Mouse (Mus musculus) neural tube, embryonic 13.5 days (tissue): ENCODE results near the gene Hspa13. TPM values are rescaled to one million over a fixed set of nuclear protein-coding genes. Genes with fewer than 3 reads are reported as not detected.
A peak's percentile ranks its signal among the peaks of the same experiment; 100 is the strongest.

Experiments
- ATAC-seq: fragments of 200-750 bp; cut with Nextera tagmentation; 2 replicates; pipeline ENCODE4 v1.8.0; 2017; ENCODE audit warnings: low read depth, mild to moderate bottlenecking, moderate TSS enrichment, moderate library complexity
- H3K27ac ChIP-seq: fragments of 300-500 bp; sonication (generic); replicated peaks from 2 replicates; pipeline ENCODE4 v1.5.1; 2015; ENCODE audit warnings: moderate library complexity, mild to moderate bottlenecking, inconsistent platforms
- H3K27me3 ChIP-seq: fragments of 300-500 bp; sonication (generic); 2 replicates; pipeline ENCODE4 v1.6.1; 2015; ENCODE audit warnings: mild to moderate bottlenecking, inconsistent platforms
- H3K36me3 ChIP-seq: fragments of 300-500 bp; sonication (generic); 2 replicates; pipeline ENCODE4 v1.6.1; 2015; ENCODE audit warnings: mild to moderate bottlenecking, inconsistent platforms
- H3K4me1 ChIP-seq: fragments of 300-500 bp; sonication (generic); replicated peaks from 2 replicates; pipeline ENCODE4 v1.6.1; 2015; ENCODE audit warnings: inconsistent platforms
- H3K4me2 ChIP-seq: fragments of 300-500 bp; sonication (generic); 2 replicates; pipeline ENCODE4 v1.6.1; 2015; ENCODE audit warnings: inconsistent platforms, mild to moderate bottlenecking, moderate library complexity
- H3K4me3 ChIP-seq: fragments of 300-500 bp; sonication (generic); 2 replicates; pipeline ENCODE4 v1.5.1; 2015; ENCODE audit warnings: mild to moderate bottlenecking, inconsistent platforms
- H3K9ac ChIP-seq: fragments of 300-500 bp; sonication (generic); 2 replicates; pipeline ENCODE4 v1.6.1; 2015; ENCODE audit warnings: moderate library complexity, mild to moderate bottlenecking, inconsistent platforms
- H3K9me3 ChIP-seq: fragments of 300-500 bp; sonication (generic); 2 replicates; pipeline ENCODE4 v1.6.1; 2016; ENCODE audit warnings: inconsistent platforms
- WGBS: fragments of 180-500 bp; shearing (Covaris S2); methylation state at CpG from one replicate; pipeline ENCODE4 v1.1.7; 2015; 5-methylcytosine and 5-hydroxymethylcytosine counted together
- polyA plus RNA-seq: library from polyadenylated mRNA; unstranded; fragments of >200 nt; fragmentation: Nextera tagmentation; extraction: Ambion mirVana; gene quantifications from 2 replicates; pipeline ENCODE4 v1.2.1, GENCODE M21; 2015

The Hspa13 gene
- polyA plus RNA-seq: 32.5 and 35.9 TPM in 2 replicates

DNA sequence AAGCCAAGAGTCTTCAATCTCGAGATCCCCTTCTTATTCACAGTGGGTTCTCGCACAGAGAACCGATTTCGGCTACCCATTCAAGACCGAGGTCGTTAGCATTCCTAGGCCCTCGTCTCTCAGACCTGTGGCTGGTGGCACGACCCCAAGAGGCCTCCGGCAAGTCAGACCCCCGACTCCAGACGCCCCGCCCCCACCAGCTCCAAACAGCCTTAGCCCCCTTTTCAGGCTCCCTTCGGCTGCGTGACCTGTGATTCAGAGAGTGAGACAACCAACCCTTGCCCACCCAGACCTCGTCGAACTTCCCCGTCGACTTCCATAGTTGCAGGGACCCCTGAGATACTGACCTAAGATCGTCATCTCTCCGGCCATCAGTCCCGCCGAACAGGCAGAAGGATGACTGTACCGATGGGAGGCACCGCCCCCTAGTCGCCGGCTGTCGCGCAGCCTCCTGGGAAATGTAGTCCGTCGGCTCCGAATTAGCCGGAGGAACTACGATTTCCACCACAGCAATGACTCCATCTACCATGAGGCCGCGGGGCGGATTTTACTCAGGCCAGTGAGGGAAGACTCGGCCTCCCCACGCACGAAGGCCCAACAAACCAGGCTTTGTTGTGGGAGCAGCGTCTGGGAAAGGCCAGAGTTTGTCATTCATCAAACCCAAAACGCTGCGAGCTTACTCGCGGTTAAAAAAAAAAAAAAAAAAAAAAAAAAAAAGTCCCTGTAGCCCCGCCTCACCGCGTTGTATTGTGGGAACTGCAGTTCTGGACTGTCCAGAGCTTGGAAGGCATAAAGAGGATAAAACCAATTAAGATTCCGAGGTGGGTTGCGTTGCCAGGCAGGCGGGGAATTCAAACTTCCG lies at the start of gene Hspa13:
TSS of gene Hspa13 (minus strand) at position 717 of the 862 bp plus-strand sequence.
- Histone ChIP-seq H3K27me3 (no peaks in the 10 kb centered on the region), H3K36me3 (peaks cover 29% of the 10 kb centered on the region), H3K4me2 (peak within 1 kb of the TSS; percentile 67), H3K9ac (peak within 1 kb of the TSS; percentile 80), H3K9me3 (no peaks in the 10 kb centered on the region), H3K4me1 (peaks cover 26% of the 10 kb centered on the region), H3K4me3 (peak within 1 kb of the TSS; percentile 72), H3K27ac (peak within 1 kb of the TSS; percentile 80)
- WGBS: under 1% methylated on average over 51 of the region's 51 CpGs
- ATAC-seq: peak; percentile 99

DNA sequence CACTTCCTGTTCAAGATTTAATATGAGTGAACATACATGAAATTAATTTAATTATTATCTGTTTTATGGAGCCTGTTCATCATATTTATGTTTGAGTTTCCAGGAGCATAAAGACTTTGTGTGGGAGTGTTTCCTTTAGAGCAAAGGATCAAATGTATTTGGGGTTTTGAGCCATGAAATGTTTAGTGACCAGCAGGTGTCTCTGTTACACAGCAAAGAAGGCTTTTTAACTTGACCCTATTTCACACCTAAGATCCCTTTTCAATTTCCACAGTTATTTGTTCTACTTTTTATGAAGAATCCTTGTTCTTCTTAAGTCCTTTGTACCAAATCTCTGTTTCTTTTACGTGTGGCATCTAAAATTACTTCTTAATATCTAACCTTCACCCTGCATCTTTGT lies 12.4 kb upstream of the Hspa13 start:
- no peak overlapping the region for H3K4me3 ChIP-seq
- ATAC-seq: no peak
- H3K27ac ChIP-seq: no peak overlapping the region
- H3K36me3 ChIP-seq: no peaks in the 10 kb centered on the region
- H3K4me2 ChIP-seq: no peak overlapping the region
- WGBS: 43% methylated on average over 1 of the region's 1 CpGs
- no peaks in the 10 kb centered on the region for H3K27me3 ChIP-seq
- H3K4me1 ChIP-seq: no peaks in the 10 kb centered on the region
- H3K9me3 ChIP-seq: no peaks in the 10 kb centered on the region
- no peak overlapping the region for H3K9ac ChIP-seq

DNA sequence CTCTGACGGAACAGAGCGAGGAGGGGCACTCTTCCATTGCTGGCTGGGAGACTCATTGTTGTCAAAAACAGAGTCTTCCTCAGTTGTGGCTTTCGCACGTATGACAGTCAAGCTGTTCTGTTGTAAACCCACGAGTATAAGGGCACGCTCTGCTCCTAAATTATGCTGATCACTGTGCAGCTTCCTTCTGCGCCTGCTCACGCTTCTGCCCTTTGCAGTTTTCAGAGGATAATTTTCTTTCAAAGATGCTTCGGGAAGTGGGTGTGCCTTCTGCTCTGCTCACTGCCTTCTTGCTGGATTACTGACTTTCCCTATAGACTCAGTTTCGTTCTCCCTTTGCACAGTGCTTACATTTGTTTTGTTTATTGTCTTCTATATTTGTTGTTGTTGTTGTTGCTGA lies 6.3 kb upstream of the Hspa13 start:
- Histone ChIP-seq H3K36me3 (no peaks in the 10 kb centered on the region), H3K9me3 (no peaks in the 10 kb centered on the region), H3K27me3 (no peaks in the 10 kb centered on the region), H3K4me1 (no peaks in the 10 kb centered on the region), H3K27ac (no peak overlapping the region), H3K4me2 (no peak overlapping the region), H3K9ac (no peak overlapping the region), H3K4me3 (no peak overlapping the region)
- 88% methylated on average over 10 of the region's 10 CpGs for WGBS
- ATAC-seq: no peak

DNA sequence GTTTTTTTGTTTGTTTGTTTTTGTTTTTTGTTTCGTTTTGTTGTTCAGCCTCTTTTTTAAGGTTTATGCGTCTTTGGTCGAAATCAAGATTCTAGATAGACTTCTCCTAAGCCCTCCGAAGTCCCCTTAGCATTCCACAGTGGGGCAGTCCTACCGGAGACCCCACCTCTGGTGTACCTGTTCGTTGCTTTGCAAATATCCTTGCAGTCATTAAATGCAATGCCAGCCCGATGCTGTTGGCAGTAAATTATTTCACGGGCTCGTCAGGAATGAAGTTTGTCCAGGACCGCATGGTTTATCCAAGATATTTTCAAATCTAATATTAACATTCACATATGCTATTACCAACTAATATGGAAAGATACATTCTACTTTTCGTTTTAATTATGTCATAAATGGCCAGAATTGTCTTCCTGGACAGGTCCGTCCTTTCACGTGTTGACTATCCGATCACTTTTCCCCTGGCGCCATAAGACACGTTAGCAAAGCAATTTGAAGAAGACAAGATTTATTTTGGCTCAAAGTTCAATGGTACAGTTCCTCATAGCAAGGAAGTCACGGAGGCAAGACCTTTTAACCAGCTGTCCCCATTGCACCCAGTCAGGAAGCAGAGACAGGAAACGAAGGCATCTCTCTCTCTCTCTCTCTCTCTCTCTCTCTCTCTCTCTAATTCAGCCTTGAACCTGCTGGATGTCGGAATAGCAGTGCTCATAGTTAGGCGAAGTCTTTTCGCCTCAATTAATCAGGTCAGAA lies 522 bp upstream of the Hspa13 start:
- Histone ChIP-seq H3K9ac (peak overlapping the region; percentile 80), H3K9me3 (no peaks in the 10 kb centered on the region), H3K4me2 (peak overlapping the region; percentile 64), H3K27ac (peak overlapping the region; percentile 80; the same call in 1 of the 2 replicates), H3K36me3 (peaks cover 25% of the 10 kb centered on the region), H3K4me3 (peak overlapping the region; percentile 72), H3K4me1 (peaks cover 26% of the 10 kb centered on the region), H3K27me3 (no peaks in the 10 kb centered on the region)
- peak; percentile 74 for ATAC-seq
- WGBS: 18% methylated on average over 21 of the region's 21 CpGs

DNA sequence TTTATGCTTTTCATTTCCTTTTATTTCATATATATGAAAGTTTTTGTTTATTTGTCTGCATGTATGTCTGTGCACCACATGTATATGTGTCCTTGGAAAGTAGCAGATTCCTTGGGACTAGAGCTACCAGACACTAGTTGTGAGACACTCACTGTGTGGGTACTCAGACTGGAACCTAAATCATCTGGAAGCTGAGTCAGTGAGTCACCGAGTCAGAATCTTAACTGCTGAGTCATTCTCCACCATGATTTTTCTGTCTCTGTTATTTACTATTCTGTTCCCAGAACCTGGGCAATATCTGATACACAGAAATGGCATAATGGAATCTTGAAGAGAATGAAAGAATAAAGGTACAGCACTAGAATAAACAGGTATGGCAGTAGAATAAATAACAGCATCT lies 14.0 kb downstream of the Hspa13 start:
- Histone ChIP-seq H3K4me3 (no peak overlapping the region), H3K4me1 (no peaks in the 10 kb centered on the region), H3K27me3 (no peaks in the 10 kb centered on the region), H3K9ac (no peak overlapping the region), H3K27ac (no peak overlapping the region), H3K36me3 (peaks cover 30% of the 10 kb centered on the region), H3K9me3 (no peaks in the 10 kb centered on the region), H3K4me2 (no peak overlapping the region)
- WGBS: 79% methylated on average over 1 of the region's 1 CpGs
- no peak for ATAC-seq

DNA sequence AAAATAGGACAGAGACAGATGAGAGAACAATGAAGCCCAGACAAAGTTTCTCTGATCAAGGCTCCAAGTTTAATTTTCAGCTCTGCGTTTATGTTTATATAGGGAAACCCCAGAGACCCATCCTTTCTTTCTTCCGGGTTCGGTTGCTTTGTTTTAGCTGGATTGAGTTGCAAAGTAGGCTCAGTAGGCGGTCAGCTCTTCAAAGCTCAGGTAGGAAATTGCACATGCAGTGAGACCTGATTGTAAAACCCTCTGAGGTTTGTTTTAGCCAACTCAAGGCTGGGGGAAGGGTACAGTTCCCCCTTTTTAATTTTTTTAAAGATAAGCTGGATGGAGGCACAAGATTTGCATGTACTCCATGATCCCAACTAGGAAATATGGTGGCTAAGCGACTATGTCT lies 16.8 kb downstream of the Hspa13 start:
- peaks cover 8% of the 10 kb centered on the region for H3K36me3 ChIP-seq
- H3K4me2 ChIP-seq: no peak overlapping the region
- H3K9me3 ChIP-seq: no peaks in the 10 kb centered on the region
- no peak for ATAC-seq
- H3K4me3 ChIP-seq: no peak overlapping the region
- H3K9ac ChIP-seq: no peak overlapping the region
- H3K27me3 ChIP-seq: no peaks in the 10 kb centered on the region
- H3K4me1 ChIP-seq: no peaks in the 10 kb centered on the region
- no peak overlapping the region for H3K27ac ChIP-seq
- 45% methylated on average over 5 of the region's 5 CpGs for WGBS

DNA sequence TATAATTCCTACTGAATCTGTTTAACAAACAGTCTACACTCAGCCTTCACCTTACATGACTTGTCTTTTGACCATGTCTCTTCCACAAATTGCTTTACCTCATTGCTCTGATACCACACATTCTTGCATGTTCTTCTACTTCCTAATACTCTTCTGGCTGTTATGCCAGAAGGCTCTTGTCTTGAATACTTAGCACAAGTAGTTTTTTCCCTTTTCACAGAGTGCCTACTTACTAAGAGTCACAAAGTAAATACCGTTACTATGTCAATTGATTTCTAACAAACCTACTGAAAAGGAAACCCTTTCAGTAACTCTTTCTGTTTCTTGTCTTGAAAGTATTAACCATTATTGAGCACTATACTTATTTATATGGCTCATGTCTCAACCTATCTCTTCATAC lies 18.0 kb downstream of the Hspa13 start:
- Histone ChIP-seq H3K9me3 (no peaks in the 10 kb centered on the region), H3K9ac (no peak overlapping the region), H3K4me3 (no peak overlapping the region), H3K4me2 (no peak overlapping the region), H3K4me1 (no peaks in the 10 kb centered on the region), H3K36me3 (no peaks in the 10 kb centered on the region), H3K27ac (no peak overlapping the region), H3K27me3 (no peaks in the 10 kb centered on the region)
- WGBS: 96% methylated on average over 1 of the region's 1 CpGs
- no peak for ATAC-seq

DNA sequence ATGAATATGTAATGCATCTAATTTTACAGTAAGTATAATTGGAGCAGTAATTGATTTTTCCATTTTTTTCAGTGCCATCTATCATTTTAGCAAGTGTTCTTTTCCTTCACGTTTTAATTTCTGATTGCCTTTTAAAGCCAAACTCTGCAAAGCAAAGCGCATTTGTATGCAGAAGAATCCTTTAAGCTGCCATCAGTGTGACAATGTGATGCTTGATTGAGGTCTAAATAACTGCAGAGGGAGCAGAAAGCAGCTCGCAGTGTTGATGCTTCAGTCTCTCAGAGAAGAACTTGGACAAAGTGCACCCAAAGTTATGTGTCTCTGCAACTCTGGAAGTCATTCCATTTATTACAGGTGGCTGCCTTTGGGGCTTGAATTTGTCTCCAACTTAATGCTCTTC lies 22.9 kb downstream of the Hspa13 start:
- Histone ChIP-seq H3K4me1 (no peaks in the 10 kb centered on the region), H3K4me2 (no peak overlapping the region), H3K27ac (no peak overlapping the region), H3K9ac (no peak overlapping the region), H3K36me3 (no peaks in the 10 kb centered on the region), H3K9me3 (no peaks in the 10 kb centered on the region), H3K27me3 (no peaks in the 10 kb centered on the region), H3K4me3 (no peak overlapping the region)
- no peak for ATAC-seq
- WGBS: 60% methylated on average over 3 of the region's 3 CpGs

DNA sequence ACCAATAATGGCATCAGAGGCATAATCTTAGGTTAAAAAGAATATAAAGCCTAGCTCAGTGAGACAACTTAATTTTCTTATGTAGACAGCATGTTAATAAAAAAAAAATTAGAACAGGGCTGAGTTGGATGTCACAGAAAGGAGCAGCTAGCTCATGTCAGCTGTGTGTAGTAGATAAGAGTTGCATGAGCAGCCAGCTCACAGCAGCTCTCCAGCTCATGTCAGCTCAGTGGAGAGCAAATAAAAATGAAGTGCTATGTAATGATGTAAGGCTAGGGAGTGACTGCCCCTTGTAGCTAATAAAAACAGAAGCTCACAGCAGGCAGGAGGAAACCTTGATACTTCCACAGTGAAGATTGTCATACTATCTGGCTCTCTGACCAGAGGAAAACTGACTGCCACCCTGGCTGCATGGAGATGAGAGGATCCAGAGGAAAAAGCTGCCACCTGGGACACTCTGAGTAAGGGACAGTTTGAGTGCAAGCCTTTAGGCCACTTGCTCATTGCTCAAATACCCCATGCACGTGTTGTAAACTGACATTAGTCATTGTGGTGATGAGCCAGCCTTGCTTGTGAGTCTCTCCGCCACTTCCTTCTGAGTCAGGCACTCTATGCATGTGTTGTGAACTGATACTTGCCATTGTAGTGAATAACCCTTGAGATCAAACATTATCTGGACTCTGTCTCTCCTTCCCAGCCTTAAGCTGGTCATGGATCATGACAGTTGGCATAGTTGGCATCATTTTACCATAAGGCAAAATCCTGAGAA lies 49.3 kb downstream of the Hspa13 start:
- Histone ChIP-seq H3K4me1 (no peaks in the 10 kb centered on the region), H3K27ac (no peak overlapping the region), H3K27me3 (no peaks in the 10 kb centered on the region), H3K36me3 (no peaks in the 10 kb centered on the region), H3K4me3 (no peak overlapping the region), H3K9ac (no peak overlapping the region), H3K9me3 (no peaks in the 10 kb centered on the region), H3K4me2 (no peak overlapping the region)
- 70% methylated on average over 2 of the region's 2 CpGs for WGBS
- no peak for ATAC-seq

DNA sequence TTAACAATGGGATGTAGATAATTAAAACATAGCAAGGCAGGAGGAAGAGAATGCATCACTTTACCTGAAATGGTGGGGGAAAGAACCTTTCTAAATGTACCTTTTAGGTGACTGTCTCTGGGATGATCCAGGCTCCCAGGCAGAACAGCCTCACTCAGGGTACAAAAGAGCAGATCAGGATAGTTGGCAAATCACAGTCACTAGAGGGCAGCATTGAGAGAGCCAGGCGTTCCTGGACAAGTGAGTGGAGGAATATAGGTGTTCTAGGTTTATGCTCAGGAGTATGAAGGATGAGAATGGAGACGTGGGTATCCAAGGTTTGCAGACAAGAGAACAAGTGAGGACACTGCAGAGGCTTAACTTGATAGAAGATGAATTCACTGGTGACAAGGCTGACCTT lies 70.7 kb downstream of the Hspa13 start:
- H3K9ac ChIP-seq: no peak overlapping the region
- whole genome bisulfite sequencing: 22% methylated on average over 2 of the region's 2 CpGs
- no peak overlapping the region for H3K4me3 ChIP-seq
- no peaks in the 10 kb centered on the region for H3K4me1 ChIP-seq
- no peaks in the 10 kb centered on the region for H3K9me3 ChIP-seq
- H3K27me3 ChIP-seq: no peaks in the 10 kb centered on the region
- no peaks in the 10 kb centered on the region for H3K36me3 ChIP-seq
- 0 out of 2 replicates have a peak, but pooled peaks have one; percentile 15 for ATAC-seq
- no peak overlapping the region for H3K4me2 ChIP-seq
- no peak overlapping the region for H3K27ac ChIP-seq
